Mouse (Mus musculus) forebrain, embryonic 14.5 days (tissue): Measurements from ENCODE around the gene Gab1. TPM values are rescaled to one million over a fixed set of nuclear protein-coding genes. Genes with fewer than 3 reads are reported as not detected.
"Not testable (repeated sequence)": the region's sequence is repeated elsewhere in the genome, so short reads cannot be mapped to it uniquely, and the experiment has no call there.

Experiments used
- ATAC-seq: fragments of 200-750 bp; cut with Nextera tagmentation; 2 replicates; pipeline ENCODE4 v1.8.0; 2017; ENCODE audit warnings: mild to moderate bottlenecking, moderate library complexity
- DNase-seq: peaks from one replicate; pipeline ENCODE4 v3.0.0-alpha.2; 2015; ENCODE audit warnings: low spot score
- H3K27ac ChIP-seq: fragments of 300-500 bp; sonication (generic); 2 replicates; pipeline ENCODE4 v1.5.1; 2014; ENCODE audit warnings: low read depth, mild to moderate bottlenecking, control low read depth, low read length, moderate library complexity
- H3K27me3 ChIP-seq: fragments of 300-500 bp; sonication (generic); replicated peaks from 2 replicates; pipeline ENCODE4 v1.6.1; 2014; ENCODE audit warnings: low read length, control low read depth, mixed read lengths; ENCODE audit not compliant: control insufficient read depth, insufficient read depth
- H3K36me3 ChIP-seq: fragments of 300-500 bp; sonication (generic); 2 replicates; pipeline ENCODE4 v1.6.1; 2014; ENCODE audit warnings: low read length, control low read depth; ENCODE audit not compliant: control insufficient read depth, insufficient read depth
- H3K4me1 ChIP-seq: fragments of 300-500 bp; sonication (generic); 2 replicates; pipeline ENCODE4 v1.6.1; 2014; ENCODE audit warnings: antibody characterized with exemption, low read length, control low read depth; ENCODE audit not compliant: control insufficient read depth, insufficient read depth
- H3K4me2 ChIP-seq: fragments of 300-500 bp; sonication (generic); 2 replicates; pipeline ENCODE4 v1.6.1; 2014; ENCODE audit warnings: mild to moderate bottlenecking, control low read depth, low read length
- H3K4me3 ChIP-seq: fragments of 300-500 bp; sonication (generic); 2 replicates; pipeline ENCODE4 v1.5.1; 2014; ENCODE audit warnings: low read depth, low read length, control low read depth
- H3K9ac ChIP-seq: fragments of 300-500 bp; sonication (generic); 2 replicates; pipeline ENCODE4 v1.6.1; 2014; ENCODE audit warnings: mild to moderate bottlenecking, low read length, control low read depth, moderate library complexity
- H3K9me3 ChIP-seq: fragments of 300-500 bp; sonication (generic); replicated peaks from 2 replicates; pipeline ENCODE4 v1.6.1; 2016; ENCODE audit warnings: low read length, control low read depth, mixed read lengths; ENCODE audit not compliant: control insufficient read depth
- WGBS: fragments of 180-500 bp; shearing (Covaris S2); extraction: QIAGEN DNeasy Blood & Tissue Kit; methylation state at CpG from one replicate; pipeline ENCODE4 v1.1.7; 2014; 5-methylcytosine and 5-hydroxymethylcytosine counted together
- polyA plus RNA-seq: library from polyadenylated mRNA; unstranded; fragments of >200 nt; fragmentation: Nextera tagmentation; extraction: Ambion mirVana; gene quantifications from 2 replicates; pipeline ENCODE4 v1.2.1, GENCODE M21; 2014

The Gab1 gene
- polyA plus RNA-seq, 1 experiment from 2014 or later, result 15.4 TPM

- ATAC-seq (no peak), DNase-seq (peak; percentile 67)
- no peak overlapping the region for H3K4me2 ChIP-seq
- no peaks in the 10 kb centered on the region for H3K9me3 ChIP-seq
- no peaks in the 10 kb centered on the region for H3K27me3 ChIP-seq
- no peak overlapping the region for H3K9ac ChIP-seq
- no peak overlapping the region for H3K27ac ChIP-seq
- H3K36me3 ChIP-seq, result peaks cover 35% of the 10 kb centered on the region
- 89% methylated on average over 4 of the region's 4 CpGs for WGBS
- H3K4me3 ChIP-seq, result no peak overlapping the region
- no peaks in the 10 kb centered on the region for H3K4me1 ChIP-seq
These were observed 107.4 kb downstream of the Gab1 start for GRCm38 (mm10) chr8:80772732-80773460.

- Histone ChIP-seq H3K9ac (no peak overlapping the region), H3K36me3 (peaks cover 28% of the 10 kb centered on the region), H3K4me2 (no peak overlapping the region), H3K4me1 (no peaks in the 10 kb centered on the region), H3K27me3 (no peaks in the 10 kb centered on the region), H3K4me3 (no peak overlapping the region), H3K9me3 (no peaks in the 10 kb centered on the region), H3K27ac (no peak overlapping the region)
- DNase-seq (no peak), ATAC-seq (no peak)
- 95% methylated on average over 6 of the region's 6 CpGs for WGBS
These were observed 111.9 kb downstream of the Gab1 start for GRCm38 (mm10) chr8:80768451-80768850.

GRCm38 (mm10) chr8:80753017-80753715 is 127.2 kb downstream of the Gab1 start:
- no peak overlapping the region for H3K27ac ChIP-seq
- WGBS, result 32% methylated on average over 9 of the region's 9 CpGs

GRCm38 (mm10) chr8:80752429-80752828 is 127.9 kb downstream of the Gab1 start:
- H3K4me1 ChIP-seq, result no peaks in the 10 kb centered on the region
- H3K9ac ChIP-seq, result no peak overlapping the region
- WGBS, result 48% methylated on average over 7 of the region's 7 CpGs
- DNase-seq (no peak), ATAC-seq (no peak)
- no peak overlapping the region for H3K4me3 ChIP-seq
- H3K27me3 ChIP-seq, result no peaks in the 10 kb centered on the region
- no peak overlapping the region for H3K27ac ChIP-seq
- H3K4me2 ChIP-seq, result no peak overlapping the region
- H3K9me3 ChIP-seq, result no peaks in the 10 kb centered on the region
- H3K36me3 ChIP-seq, result no peaks in the 10 kb centered on the region

More at GRCm38 (mm10) chr8:80753017-80753715, 127.2 kb downstream of the Gab1 start:
- Histone ChIP-seq H3K9ac (no peak overlapping the region), H3K4me2 (no peak overlapping the region), H3K36me3 (no peaks in the 10 kb centered on the region), H3K27me3 (no peaks in the 10 kb centered on the region), H3K9me3 (no peaks in the 10 kb centered on the region), H3K4me1 (no peaks in the 10 kb centered on the region), H3K4me3 (no peak overlapping the region)
- ATAC-seq (peak; percentile 93), DNase-seq (peak; percentile 93)

- Histone ChIP-seq H3K4me2 (no peak overlapping the region), H3K4me1 (no peaks in the 10 kb centered on the region), H3K36me3 (no peaks in the 10 kb centered on the region), H3K27me3 (no peaks in the 10 kb centered on the region), H3K9ac (no peak overlapping the region), H3K27ac (no peak overlapping the region), H3K9me3 (no peaks in the 10 kb centered on the region), H3K4me3 (no peak overlapping the region)
- ATAC-seq (no peak), DNase-seq (no peak)
- whole genome bisulfite sequencing, result 91% methylated on average over 4 of the region's 4 CpGs
These were observed 131.2 kb downstream of the Gab1 start for GRCm38 (mm10) chr8:80749091-80749490.

GRCm38 (mm10) chr8:80739932-80740331 is 140.4 kb downstream of the Gab1 start:
- H3K9me3 ChIP-seq, result no peaks in the 10 kb centered on the region
- WGBS, result 7% methylated on average over 14 of the region's 14 CpGs
- peak overlapping the region; percentile 84 for H3K4me3 ChIP-seq
- peak overlapping the region; percentile 99 for H3K27ac ChIP-seq
- DNase-seq (no peak), ATAC-seq (peak; percentile 38)
- H3K4me2 ChIP-seq, result peak overlapping the region; percentile 58
- peaks cover 10% of the 10 kb centered on the region for H3K36me3 ChIP-seq
- peaks cover 6% of the 10 kb centered on the region; the same call in 1 of the 2 replicates for H3K4me1 ChIP-seq
- peak overlapping the region; percentile 63 for H3K9ac ChIP-seq
- H3K27me3 ChIP-seq, result no peaks in the 10 kb centered on the region

GRCm38 (mm10) chr8:80739155-80739924 is 141.0 kb downstream of the Gab1 start, which contains the start of gene Smarca5:
Gene Smarca5, minus strand, starts transcription at chr8:80739497.
- H3K27ac ChIP-seq, result peak within 1 kb of the TSS; percentile 99
- peak; percentile 97 for ATAC-seq
- H3K4me2 ChIP-seq, result peak within 1 kb of the TSS; percentile 86
- H3K4me3 ChIP-seq, result peak within 1 kb of the TSS; percentile 84
- DNase-seq, result peak; percentile 95
- H3K36me3 ChIP-seq, result peaks cover 12% of the 10 kb centered on the region
- not testable (repeated sequence) for H3K27me3 ChIP-seq, H3K9me3 ChIP-seq, H3K4me1 ChIP-seq
- H3K9ac ChIP-seq, result peak within 1 kb of the TSS; percentile 95
- WGBS, result 4% methylated on average over 77 of the region's 91 CpGs

- DNase-seq, result peak; percentile 77
- H3K27me3 ChIP-seq, result no peaks in the 10 kb centered on the region
- peaks cover 6% of the 10 kb centered on the region; the same call in 1 of the 2 replicates for H3K4me1 ChIP-seq
- H3K4me2 ChIP-seq, result peak overlapping the region; percentile 86
- no peaks in the 10 kb centered on the region for H3K9me3 ChIP-seq
- ATAC-seq, result peak; percentile 74
- peaks cover 19% of the 10 kb centered on the region for H3K36me3 ChIP-seq
- peak overlapping the region; percentile 84 for H3K4me3 ChIP-seq
- H3K9ac ChIP-seq, result peak overlapping the region; percentile 95
- peak overlapping the region; percentile 99 for H3K27ac ChIP-seq
- under 1% methylated on average over 67 of the region's 84 CpGs for WGBS
These were observed 141.7 kb downstream of the Gab1 start for GRCm38 (mm10) chr8:80738388-80739154.
